ENCODE assay signal across 25 mouse cellular contexts in genomic region chr5:64673861-64674260, GRCm38 (mm10).
DNase-seq lines count a peak whose midpoint lies in the region; ATAC-seq lines count a peak whose summit lies in the region.
"Had no signal": no experiment of that assay in that cellular context is flagged by ENCODE, and none has a peak within 500 bp of the region (broad histone marks: within the 10 kb centered on the region; RNA-seq: fewer than 3 reads in every experiment).

No protein-coding gene starts in this region.

- 89% methylated on average over 2 of the region's 2 CpGs for WGBS in hindbrain, embryonic 10.5 days
- 98% methylated on average over 2 of the region's 2 CpGs for WGBS in hindbrain, embryonic 12.5 days

- no peak for ATAC-seq in hindbrain, embryonic 12.5 days (ENCODE audit: low FRiP score)
- ATAC-seq: activated CD4-positive, CD25-positive, alpha-beta regulatory T cell, adult 4 months; CD4-positive, CD25-positive, alpha-beta regulatory T cell, adult 4 months; forebrain, embryonic 13.5 days; Patski had no signal

- no peak overlapping the region for H3K4me2 ChIP-seq in hindbrain, embryonic 12.5 days (replicated peaks)
- H3K4me2 ChIP-seq: embryonic facial prominence, embryonic 12.5 days; forebrain, embryonic 13.5 days had no signal

- H3K27ac ChIP-seq in hindbrain, embryonic 10.5 days: 0 out of 2 replicates have a peak overlapping the region, but pooled peaks have one; percentile 12
- no peak overlapping the region for H3K27ac ChIP-seq in hindbrain, embryonic 12.5 days
- H3K27ac ChIP-seq: embryonic facial prominence, embryonic 10.5 days; embryonic facial prominence, embryonic 12.5 days; forebrain, embryonic 13.5 days had no signal

- no peaks in the 10 kb centered on the region for H3K27me3 ChIP-seq in hindbrain, embryonic 10.5 days (ENCODE audit: insufficient read depth, poor library complexity, severe bottlenecking)
- H3K27me3 ChIP-seq in hindbrain, embryonic 12.5 days: no peaks in the 10 kb centered on the region
- H3K27me3 ChIP-seq: CH12.LX; embryonic facial prominence, embryonic 12.5 days; forebrain, embryonic 13.5 days; Patski had no signal

- H3K9me3 ChIP-seq in hindbrain, embryonic 10.5 days: no peaks in the 10 kb centered on the region
- H3K9me3 ChIP-seq in hindbrain, embryonic 12.5 days (replicated peaks): no peaks in the 10 kb centered on the region
- H3K9me3 ChIP-seq: embryonic facial prominence, embryonic 10.5 days; embryonic facial prominence, embryonic 12.5 days; forebrain, embryonic 13.5 days; G1E had no signal

- H3K9ac ChIP-seq in hindbrain, embryonic 12.5 days: no peak overlapping the region
- H3K9ac ChIP-seq: embryonic facial prominence, embryonic 12.5 days; forebrain, embryonic 13.5 days had no signal

- no peak for DNase-seq in hindbrain, embryonic 10.5 days (ENCODE audit: low spot score)
- peak; percentile 41 for DNase-seq in kidney, adult 18-20 months
- no peak for DNase-seq in kidney, postnatal 14 days
- peak; percentile 28 to 54 for DNase-seq in kidney, adult 8-10 months
- no peak for DNase-seq in kidney, postnatal 25 days
- peak; percentile 28 to 46 for DNase-seq in kidney, postnatal 36 days
- DNase-seq in kidney, postnatal 10 days: no peak
- DNase-seq: adrenal gland, adult 8-10 months; adrenal gland, postnatal 14 days; adrenal gland, postnatal 36 days; B cell, adult 2 months; cerebellum, adult 11-12 months; cerebellum, adult 2 months; cerebellum, adult 9-10 months; cerebellum, postnatal 10 days; cerebellum, postnatal 25 days had no signal

- H3K36me3 ChIP-seq in hindbrain, embryonic 10.5 days: no peaks in the 10 kb centered on the region
- H3K36me3 ChIP-seq in hindbrain, embryonic 12.5 days: no peaks in the 10 kb centered on the region
- H3K36me3 ChIP-seq: embryonic facial prominence, embryonic 10.5 days; embryonic facial prominence, embryonic 12.5 days had no signal

- no peak overlapping the region for H3K4me3 ChIP-seq in hindbrain, embryonic 10.5 days
- no peak overlapping the region for H3K4me3 ChIP-seq in hindbrain, embryonic 12.5 days
- H3K4me3 ChIP-seq: embryonic facial prominence, embryonic 10.5 days; embryonic facial prominence, embryonic 12.5 days; forebrain, embryonic 13.5 days had no signal

- H3K4me1 ChIP-seq in hindbrain, embryonic 10.5 days (replicated peaks): no peaks in the 10 kb centered on the region
- H3K4me1 ChIP-seq in hindbrain, embryonic 12.5 days: no peaks in the 10 kb centered on the region
- H3K4me1 ChIP-seq: embryonic facial prominence, embryonic 10.5 days; embryonic facial prominence, embryonic 12.5 days; forebrain, embryonic 13.5 days had no signal

Comparison
In these comparisons a context has a peak if more than half of its experiments do, and no peak if none do; other contexts are left out.
1. DNase-seq: peak in kidney, adult 18-20 months (single experiment), kidney, adult 8-10 months (2 of 2) and kidney, postnatal 36 days (2 of 2); none in hindbrain, embryonic 10.5 days (single experiment), kidney, postnatal 14 days (single experiment), kidney, postnatal 25 days (0 of 2) and kidney, postnatal 10 days (single experiment).